Mouse (Mus musculus): ENCODE data around the gene Unc13c.

DNA sequence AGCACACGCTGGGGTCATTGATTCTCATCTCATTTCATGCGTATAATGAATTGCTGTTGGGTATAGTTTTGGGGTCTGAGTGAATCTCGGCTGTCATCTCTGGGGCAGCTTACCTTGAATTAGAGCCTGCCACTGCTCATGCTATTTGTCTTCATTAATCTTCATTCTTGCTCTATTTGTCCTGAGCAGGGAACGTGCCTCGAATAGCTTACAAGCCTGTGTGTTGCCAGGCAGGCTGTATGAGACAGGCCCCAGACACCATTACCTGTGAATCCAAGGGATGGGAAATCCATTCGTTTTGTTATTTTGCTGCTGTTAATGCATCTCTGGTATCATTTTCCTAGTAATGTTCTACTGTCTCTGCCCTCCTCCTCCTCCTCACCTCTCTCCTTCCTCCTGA, 518.8 kb downstream of the Unc13c start:
- no peak for TF ChIP-seq GATA1 (IDR thresholded peaks at IDR 0.05; ENCODE audit: borderline replicate concordance, low read length)
- no peak for TF ChIP-seq FLI1 (IDR thresholded peaks at IDR 0.05; ENCODE audit: low read length)

Measured in megakaryocyte, embryonic 14.5 days (primary cell).